Mouse (Mus musculus): ENCODE results near the gene Pagr1a.

Pagr1a gene

DNA sequence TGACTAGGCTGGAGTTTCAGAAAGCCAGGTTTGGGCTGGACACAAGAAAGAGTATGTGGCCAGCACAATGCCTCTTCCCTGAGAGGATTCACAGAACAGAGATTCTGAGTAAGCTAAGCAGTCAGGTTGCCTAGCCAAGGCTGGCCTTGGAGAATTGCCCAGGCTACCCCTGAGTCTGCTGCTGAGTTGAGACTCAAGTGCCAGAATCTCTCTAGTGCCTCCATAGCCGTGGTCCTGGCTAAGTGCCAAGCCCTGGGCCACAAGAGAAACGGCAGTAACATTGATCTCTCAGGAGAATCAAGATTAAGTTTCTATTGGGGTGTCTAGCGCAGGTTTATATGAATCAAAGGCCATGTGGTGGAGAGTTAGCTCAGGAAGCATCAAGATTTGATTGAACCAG, 51.6 kb downstream of the Pagr1a start:
- in situ Hi-C loops (cut with MboI; ENCODE audit: low pct_unique_long_range_greater_than_20kb in 1 of 2, low sequenced_read_pairs in 2 of 2, unreplicated experiment in 1 of 2): loop anchor here in 1 of 2 experiments (25.0 kb wide), 1 partner anchor 128 kb away; the partner anchor contains the start of genes 4930451I11Rik and Doc2a

All from mouse embryonic stem cell (cell line).